Mouse (Mus musculus): ENCODE results near the gene Foxe1. TPM values are rescaled to one million over a fixed set of nuclear protein-coding genes. Genes with fewer than 3 reads are reported as not detected.

Gene Foxe1
- polyA plus RNA-seq, 1 experiment from 2014 or later = 0.08 TPM

- Histone ChIP-seq H3K27ac (ENCODE audit: low read depth, low read length) (no peak overlapping the region), H3K36me3 (ENCODE audit: control insufficient read depth, insufficient read depth, low read length) (no peaks in the 10 kb centered on the region), H3K9me3 (ENCODE audit: control insufficient read depth, low read length) (no peaks in the 10 kb centered on the region), H3K4me3 (ENCODE audit: low read depth, low read length) (no peak overlapping the region), H3K9ac (ENCODE audit: low read length) (no peak overlapping the region), H3K4me2 (ENCODE audit: low read depth, low read length, severe bottlenecking) (no peak overlapping the region), H3K27me3 (ENCODE audit: control insufficient read depth, insufficient read depth, low read length) (no peaks in the 10 kb centered on the region; the same call in 1 of the 2 replicates), H3K4me1 (replicated peaks; ENCODE audit: control insufficient read depth, insufficient read depth, low read length) (no peaks in the 10 kb centered on the region; the same call in 1 of the 2 replicates)
- 81% methylated on average over 4 of the region's 4 CpGs for WGBS
- DNase-seq (ENCODE audit: low spot score) (peak; percentile 41), ATAC-seq (replicated peaks; ENCODE audit: low FRiP score) (no peak)
These were observed 20.7 kb upstream of the Foxe1 start for GRCm38 (mm10) chr4:46322715-46323114.

- ATAC-seq (replicated peaks; ENCODE audit: low FRiP score) (no peak), DNase-seq (ENCODE audit: low spot score) (peak; percentile 40)
- no peak overlapping the region for H3K27ac ChIP-seq (ENCODE audit: low read depth, low read length)
- H3K9me3 ChIP-seq (ENCODE audit: control insufficient read depth, low read length) = no peaks in the 10 kb centered on the region
- H3K4me1 ChIP-seq (replicated peaks; ENCODE audit: control insufficient read depth, insufficient read depth, low read length) = no peaks in the 10 kb centered on the region; the same call in 1 of the 2 replicates
- H3K27me3 ChIP-seq (ENCODE audit: control insufficient read depth, insufficient read depth, low read length) = no peaks in the 10 kb centered on the region; the same call in 1 of the 2 replicates
- no peak overlapping the region for H3K9ac ChIP-seq (ENCODE audit: low read length)
- WGBS = 35% methylated on average over 3 of the region's 3 CpGs
- no peak overlapping the region for H3K4me2 ChIP-seq (ENCODE audit: low read depth, low read length, severe bottlenecking)
- H3K36me3 ChIP-seq (ENCODE audit: control insufficient read depth, insufficient read depth, low read length) = no peaks in the 10 kb centered on the region
- H3K4me3 ChIP-seq (ENCODE audit: low read depth, low read length) = no peak overlapping the region
These were observed 14.5 kb upstream of the Foxe1 start for GRCm38 (mm10) chr4:46328906-46329305.

GRCm38 (mm10) chr4:46335846-46336245, 7.6 kb upstream of the Foxe1 start:
- Histone ChIP-seq H3K9me3 (ENCODE audit: control insufficient read depth, low read length) (no peaks in the 10 kb centered on the region), H3K27me3 (ENCODE audit: control insufficient read depth, insufficient read depth, low read length) (peaks cover 39% of the 10 kb centered on the region), H3K9ac (ENCODE audit: low read length) (no peak overlapping the region), H3K4me3 (ENCODE audit: low read depth, low read length) (no peak overlapping the region), H3K4me2 (ENCODE audit: low read depth, low read length, severe bottlenecking) (no peak overlapping the region), H3K27ac (ENCODE audit: low read depth, low read length) (no peak overlapping the region), H3K36me3 (ENCODE audit: control insufficient read depth, insufficient read depth, low read length) (no peaks in the 10 kb centered on the region), H3K4me1 (replicated peaks; ENCODE audit: control insufficient read depth, insufficient read depth, low read length) (0 out of 2 replicates have a peak, but pooled peaks cover 3% of the 10 kb centered on the region)
- 32% methylated on average over 1 of the region's 1 CpGs for WGBS
- ATAC-seq (replicated peaks; ENCODE audit: low FRiP score) (no peak), DNase-seq (ENCODE audit: low spot score) (peak; percentile 15)

- H3K36me3 ChIP-seq (ENCODE audit: control insufficient read depth, insufficient read depth, low read length) = no peaks in the 10 kb centered on the region
- H3K9ac ChIP-seq (ENCODE audit: low read length) = no peak overlapping the region
- H3K27ac ChIP-seq (ENCODE audit: low read depth, low read length) = no peak overlapping the region
- H3K4me3 ChIP-seq (ENCODE audit: low read depth, low read length) = no peak overlapping the region
- no peaks in the 10 kb centered on the region for H3K9me3 ChIP-seq (ENCODE audit: control insufficient read depth, low read length)
- DNase-seq (ENCODE audit: low spot score) = peak; percentile 49
- H3K4me1 ChIP-seq (replicated peaks; ENCODE audit: control insufficient read depth, insufficient read depth, low read length) = 0 out of 2 replicates have a peak, but pooled peaks cover 3% of the 10 kb centered on the region
- H3K27me3 ChIP-seq (ENCODE audit: control insufficient read depth, insufficient read depth, low read length) = peaks cover 60% of the 10 kb centered on the region
- ATAC-seq (replicated peaks; ENCODE audit: low FRiP score) = no peak
- H3K4me2 ChIP-seq (ENCODE audit: low read depth, low read length, severe bottlenecking) = no peak overlapping the region
- WGBS = 0% methylated on average over 3 of the region's 3 CpGs
These were observed 5.4 kb upstream of the Foxe1 start for GRCm38 (mm10) chr4:46337990-46338389.

- no peaks in the 10 kb centered on the region for H3K9me3 ChIP-seq (ENCODE audit: control insufficient read depth, low read length)
- no peak overlapping the region for H3K4me3 ChIP-seq (ENCODE audit: low read depth, low read length)
- WGBS = 9% methylated on average over 10 of the region's 10 CpGs
- H3K9ac ChIP-seq (ENCODE audit: low read length) = no peak overlapping the region
- H3K27me3 ChIP-seq (ENCODE audit: control insufficient read depth, insufficient read depth, low read length) = peaks cover 70% of the 10 kb centered on the region
- H3K27ac ChIP-seq (ENCODE audit: low read depth, low read length) = no peak overlapping the region
- H3K36me3 ChIP-seq (ENCODE audit: control insufficient read depth, insufficient read depth, low read length) = no peaks in the 10 kb centered on the region
- H3K4me1 ChIP-seq (replicated peaks; ENCODE audit: control insufficient read depth, insufficient read depth, low read length) = 0 out of 2 replicates have a peak, but pooled peaks cover 3% of the 10 kb centered on the region
- DNase-seq (ENCODE audit: low spot score) (no peak), ATAC-seq (replicated peaks; ENCODE audit: low FRiP score) (no peak)
- no peak overlapping the region for H3K4me2 ChIP-seq (ENCODE audit: low read depth, low read length, severe bottlenecking)
These were observed 4.4 kb upstream of the Foxe1 start for GRCm38 (mm10) chr4:46339026-46339425.

- no peaks in the 10 kb centered on the region for H3K9me3 ChIP-seq (ENCODE audit: control insufficient read depth, low read length)
- H3K27ac ChIP-seq (ENCODE audit: low read depth, low read length) = no peak overlapping the region
- H3K27me3 ChIP-seq (ENCODE audit: control insufficient read depth, insufficient read depth, low read length) = peaks cover 76% of the 10 kb centered on the region
- no peak overlapping the region for H3K4me2 ChIP-seq (ENCODE audit: low read depth, low read length, severe bottlenecking)
- WGBS = under 1% methylated on average over 26 of the region's 26 CpGs
- no peak overlapping the region for H3K9ac ChIP-seq (ENCODE audit: low read length)
- ATAC-seq (replicated peaks; ENCODE audit: low FRiP score) (no peak), DNase-seq (ENCODE audit: low spot score) (peak; percentile 62)
- 0 out of 2 replicates have a peak, but pooled peaks cover 3% of the 10 kb centered on the region for H3K4me1 ChIP-seq (replicated peaks; ENCODE audit: control insufficient read depth, insufficient read depth, low read length)
- H3K4me3 ChIP-seq (ENCODE audit: low read depth, low read length) = no peak overlapping the region
- no peaks in the 10 kb centered on the region for H3K36me3 ChIP-seq (ENCODE audit: control insufficient read depth, insufficient read depth, low read length)
These were observed 3.8 kb upstream of the Foxe1 start for GRCm38 (mm10) chr4:46339584-46339983.

GRCm38 (mm10) chr4:46341831-46342680, 1.4 kb upstream of the Foxe1 start:
- DNase-seq (ENCODE audit: low spot score) = peak; percentile 52
- no peaks in the 10 kb centered on the region for H3K9me3 ChIP-seq (ENCODE audit: control insufficient read depth, low read length)
- H3K4me2 ChIP-seq (ENCODE audit: low read depth, low read length, severe bottlenecking) = no peak overlapping the region
- WGBS = 7% methylated on average over 22 of the region's 22 CpGs
- no peak for ATAC-seq (replicated peaks; ENCODE audit: low FRiP score)
- H3K9ac ChIP-seq (ENCODE audit: low read length) = no peak overlapping the region
- no peaks in the 10 kb centered on the region for H3K36me3 ChIP-seq (ENCODE audit: control insufficient read depth, insufficient read depth, low read length)
- no peak overlapping the region for H3K27ac ChIP-seq (ENCODE audit: low read depth, low read length)
- 0 out of 2 replicates have a peak, but pooled peaks cover 5% of the 10 kb centered on the region for H3K4me1 ChIP-seq (replicated peaks; ENCODE audit: control insufficient read depth, insufficient read depth, low read length)
- no peak overlapping the region for H3K4me3 ChIP-seq (ENCODE audit: low read depth, low read length)
- peaks cover 95% of the 10 kb centered on the region for H3K27me3 ChIP-seq (ENCODE audit: control insufficient read depth, insufficient read depth, low read length)

GRCm38 (mm10) chr4:46342711-46343286, 610 bp upstream of the Foxe1 start:
- under 1% methylated on average over 28 of the region's 28 CpGs for WGBS
- Histone ChIP-seq H3K36me3 (ENCODE audit: control insufficient read depth, insufficient read depth, low read length) (no peaks in the 10 kb centered on the region), H3K9ac (ENCODE audit: low read length) (no peak overlapping the region), H3K27ac (ENCODE audit: low read depth, low read length) (no peak overlapping the region), H3K4me2 (ENCODE audit: low read depth, low read length, severe bottlenecking) (no peak overlapping the region), H3K9me3 (ENCODE audit: control insufficient read depth, low read length) (no peaks in the 10 kb centered on the region), H3K4me3 (ENCODE audit: low read depth, low read length) (0 out of 2 replicates have a peak overlapping the region, but pooled peaks have one; percentile 7), H3K27me3 (ENCODE audit: control insufficient read depth, insufficient read depth, low read length) (peaks cover 97% of the 10 kb centered on the region), H3K4me1 (replicated peaks; ENCODE audit: control insufficient read depth, insufficient read depth, low read length) (0 out of 2 replicates have a peak, but pooled peaks cover 5% of the 10 kb centered on the region)
- DNase-seq (ENCODE audit: low spot score) (peak; percentile 57), ATAC-seq (replicated peaks; ENCODE audit: low FRiP score) (no peak)

Data from forebrain, embryonic 11.5 days (tissue).